ENCODE assay signal across 22 mouse cellular contexts in genomic region chr4:141672325-141672724, GRCm38 (mm10). TPM values are rescaled to one million over a fixed set of nuclear protein-coding genes. Genes with fewer than 3 reads are reported as not detected.
DNase-seq lines count a peak whose midpoint lies in the region; ATAC-seq and TF ChIP-seq lines count a peak whose summit lies in the region.
"Had no signal": no experiment of that assay in that cellular context is flagged by ENCODE, and none has a peak within 500 bp of the region (broad histone marks: within the 10 kb centered on the region; RNA-seq: fewer than 3 reads in every experiment).

No protein-coding gene starts in this region.

- intact Hi-C loops in left cerebral cortex, adult 2 months (cut with DNase I) = no loop called here

- H3K36me3 ChIP-seq in intestine, embryonic 16.5 days (ENCODE audit: control insufficient read depth, insufficient read depth, low read length) = no peaks in the 10 kb centered on the region
- H3K36me3 ChIP-seq in intestine, postnatal 0 days (ENCODE audit: control insufficient read depth, insufficient read depth) = no peaks in the 10 kb centered on the region
- H3K36me3 ChIP-seq in lung, embryonic 14.5 days (ENCODE audit: insufficient read depth) = no peaks in the 10 kb centered on the region
- peaks cover 0 to 4% of the 10 kb centered on the region in 2 experiments; a peak in 1 of 4 replicates for H3K36me3 ChIP-seq in MEL (ENCODE audit: control insufficient read depth in 1 of 2, insufficient read depth in 2 of 2, low read length in 2 of 2)
- H3K36me3 ChIP-seq: embryonic facial prominence, embryonic 13.5 days; hindbrain, embryonic 10.5 days had no signal

- TF ChIP-seq CTCF in intestine, postnatal 0 days (IDR thresholded peaks at IDR 0.05; ENCODE audit: low read depth) = no peak
- no peak for TF ChIP-seq CTCF in lung, embryonic 14.5 days (IDR thresholded peaks at IDR 0.05; ENCODE audit: low read depth)
- no peak for TF ChIP-seq CTCF in MEL (IDR thresholded peaks at IDR 0.05 in 2 of 3, conservative IDR thresholded peaks at IDR 0.05 in 1 of 3; ENCODE audit: control insufficient read depth in 1 of 3, insufficient read depth in 1 of 3, low read depth in 2 of 3, low read length in 3 of 3, poor library complexity in 1 of 3, severe bottlenecking in 1 of 3)
- no peak for TF ChIP-seq CTCF in left cerebral cortex, adult 2 months (IDR thresholded peaks at IDR 0.05)

- peak; percentile 36 for DNase-seq in lung, embryonic 14.5 days
- no peak for DNase-seq in lung, adult 18-20 months
- DNase-seq in MEL (ENCODE audit: low read depth, low spot score) = no peak
- DNase-seq in lung, postnatal 14 days = no peak
- DNase-seq in left cerebral cortex, adult 2 months (ENCODE audit: extremely low spot score in 1 of 2, low spot score in 2 of 2) = no peak
- DNase-seq: adrenal gland, postnatal 10 days; cerebellum, postnatal 10 days; gastrocnemius, postnatal 25 days; thymus, postnatal 25 days had no signal

- no peaks in the 10 kb centered on the region for H3K79me2 ChIP-seq in MEL (ENCODE audit: control insufficient read depth, insufficient read depth, low read length, poor library complexity)

- no peak overlapping the region for H3K27ac ChIP-seq in intestine, embryonic 16.5 days (ENCODE audit: low read length)
- H3K27ac ChIP-seq in intestine, postnatal 0 days (ENCODE audit: low read depth, low read length) = no peak overlapping the region
- H3K27ac ChIP-seq in lung, embryonic 14.5 days (ENCODE audit: low read depth) = no peak overlapping the region
- H3K27ac ChIP-seq in MEL (ENCODE audit: control insufficient read depth, low read depth, low read length) = no peak overlapping the region
- no peak overlapping the region for H3K27ac ChIP-seq in left cerebral cortex, adult 2 months
- H3K27ac ChIP-seq: embryonic facial prominence, embryonic 13.5 days; hindbrain, embryonic 10.5 days; limb, embryonic 13.5 days; liver, embryonic 14.5 days had no signal

- H3K27me3 ChIP-seq in intestine, embryonic 16.5 days (replicated peaks; ENCODE audit: control insufficient read depth, insufficient read depth, low read length) = no peaks in the 10 kb centered on the region
- H3K27me3 ChIP-seq in intestine, postnatal 0 days (replicated peaks; ENCODE audit: control insufficient read depth, insufficient read depth, low read length) = no peaks in the 10 kb centered on the region
- no peaks in the 10 kb centered on the region for H3K27me3 ChIP-seq in lung, embryonic 14.5 days (ENCODE audit: insufficient read depth, low read length)
- no peaks in the 10 kb centered on the region for H3K27me3 ChIP-seq in MEL (ENCODE audit: control insufficient read depth in 1 of 2, insufficient read depth in 2 of 2, low read length in 2 of 2)
- H3K27me3 ChIP-seq: embryonic facial prominence, embryonic 13.5 days; limb, embryonic 13.5 days had no signal

- TF ChIP-seq RAD21 in MEL (IDR thresholded peaks at IDR 0.05; ENCODE audit: low read depth, low read length) = no peak

- H3K9ac ChIP-seq in intestine, embryonic 16.5 days (ENCODE audit: low read depth, low read length) = peak overlapping the region; percentile 6; the same call in 1 of the 2 replicates
- no peak overlapping the region for H3K9ac ChIP-seq in intestine, postnatal 0 days (ENCODE audit: low read depth, low read length)
- H3K9ac ChIP-seq in lung, embryonic 14.5 days = no peak overlapping the region
- H3K9ac ChIP-seq in MEL (ENCODE audit: control insufficient read depth, low read depth, low read length, poor library complexity, severe bottlenecking) = no peak overlapping the region
- H3K9ac ChIP-seq: embryonic facial prominence, embryonic 13.5 days; limb, embryonic 13.5 days; liver, embryonic 14.5 days had no signal

- no peak for TF ChIP-seq EP300 in MEL (IDR thresholded peaks at IDR 0.05; ENCODE audit: low read depth in 1 of 2, low read length in 2 of 2)

- H3K4me1 ChIP-seq in intestine, embryonic 16.5 days (ENCODE audit: control insufficient read depth, insufficient read depth, low read length) = no peaks in the 10 kb centered on the region
- no peaks in the 10 kb centered on the region for H3K4me1 ChIP-seq in intestine, postnatal 0 days (replicated peaks; ENCODE audit: control insufficient read depth, insufficient read depth, low read length)
- no peaks in the 10 kb centered on the region for H3K4me1 ChIP-seq in lung, embryonic 14.5 days (ENCODE audit: insufficient read depth)
- H3K4me1 ChIP-seq in MEL (ENCODE audit: control insufficient read depth in 1 of 2, insufficient read depth in 2 of 2, low read length in 2 of 2) = peaks cover 3 to 4% of the 10 kb centered on the region in 2 experiments; a peak in 2 of 4 replicates
- H3K4me1 ChIP-seq: hindbrain, embryonic 10.5 days had no signal

- no peak overlapping the region for H3K4me2 ChIP-seq in intestine, embryonic 16.5 days (ENCODE audit: low read depth, low read length)
- no peak overlapping the region for H3K4me2 ChIP-seq in intestine, postnatal 0 days (replicated peaks; ENCODE audit: low read depth)
- H3K4me2 ChIP-seq in lung, embryonic 14.5 days = no peak overlapping the region
- H3K4me2 ChIP-seq: embryonic facial prominence, embryonic 13.5 days; limb, embryonic 13.5 days had no signal

- H3K9me3 ChIP-seq in intestine, embryonic 16.5 days (ENCODE audit: control insufficient read depth, low read length) = no peaks in the 10 kb centered on the region
- H3K9me3 ChIP-seq in intestine, postnatal 0 days (ENCODE audit: control insufficient read depth) = no peaks in the 10 kb centered on the region
- no peaks in the 10 kb centered on the region for H3K9me3 ChIP-seq in lung, embryonic 14.5 days (ENCODE audit: low read depth, low read length)
- no peaks in the 10 kb centered on the region for H3K9me3 ChIP-seq in MEL (replicated peaks; ENCODE audit: insufficient read depth, low read length)
- H3K9me3 ChIP-seq: embryonic facial prominence, embryonic 13.5 days; hindbrain, embryonic 10.5 days; limb, embryonic 13.5 days had no signal

- WGBS in intestine, embryonic 16.5 days = 73% methylated on average over 13 of the region's 13 CpGs
- 70% methylated on average over 13 of the region's 13 CpGs for WGBS in intestine, postnatal 0 days
- 72% methylated on average over 13 of the region's 13 CpGs for WGBS in lung, embryonic 14.5 days

- TF ChIP-seq POLR2A in MEL (IDR thresholded peaks at IDR 0.05; ENCODE audit: control insufficient read depth in 1 of 2, insufficient read depth in 1 of 2, low read depth in 1 of 2, low read length in 2 of 2, poor library complexity in 1 of 2) = no peak

- H3K4me3 ChIP-seq in intestine, embryonic 16.5 days (ENCODE audit: low read length) = no peak overlapping the region
- H3K4me3 ChIP-seq in intestine, postnatal 0 days (ENCODE audit: low read depth, low read length) = no peak overlapping the region
- no peak overlapping the region for H3K4me3 ChIP-seq in lung, embryonic 14.5 days (ENCODE audit: low read depth, low read length)
- H3K4me3 ChIP-seq in MEL (ENCODE audit: control insufficient read depth in 1 of 2, insufficient read depth in 1 of 2, low read depth in 2 of 2, low read length in 2 of 2) = no peak overlapping the region
- H3K4me3 ChIP-seq in left cerebral cortex, adult 2 months = no peak overlapping the region
- H3K4me3 ChIP-seq: embryonic facial prominence, embryonic 13.5 days; hindbrain, embryonic 10.5 days; limb, embryonic 13.5 days had no signal

- no peak for ATAC-seq in intestine, embryonic 16.5 days
- ATAC-seq in intestine, postnatal 0 days = no peak
- no peak for ATAC-seq in lung, embryonic 14.5 days (ENCODE audit: insufficient read depth)
- 0 out of 2 replicates have a peak, but pooled peaks have one; percentile 24 for ATAC-seq in megakaryocyte-erythroid progenitor cell, adult 5-6 weeks (replicated peaks; ENCODE audit: low FRiP score, low TSS enrichment, poor library complexity, severe bottlenecking)
- ATAC-seq: activated CD4-positive, CD25-positive, alpha-beta regulatory T cell, adult 4 months; CD4-positive, CD25-positive, alpha-beta regulatory T cell, adult 4 months; forebrain, embryonic 14.5 days; lung, postnatal 0 days had no signal

RNA-seq across cellular contexts. Expression of gene Plekhm2, which starts 7.6 kb away (rescaled TPM):
- polyA plus RNA-seq in intestine, embryonic 16.5 days (2015; fragmentation: Nextera tagmentation; extraction: Ambion mirVana) = 5.5 and 5.9 TPM in 2 replicates
- 3.1 and 6.0 TPM in 2 replicates for polyA plus RNA-seq in intestine, postnatal 0 days (2015; fragmentation: Nextera tagmentation; extraction: Ambion mirVana)
- polyA plus RNA-seq in lung, embryonic 14.5 days (2014; fragmentation: Nextera tagmentation; extraction: Ambion mirVana) = 5.1 and 5.4 TPM in 2 replicates
- total RNA-seq in MEL (2012; rRNA removed) = 4.8 and 6.5 TPM in 2 replicates
- polyA plus RNA-seq in MEL (2012; ENCODE audit: insufficient read depth in 1 of 2, insufficient read length in 2 of 2, low read depth in 1 of 2, low replicate concordance in 2 of 2, missing spikeins in 1 of 2) = 10 to 100 TPM in 1 of 2 experiments, not detected in 1; 15.4 TPM
- total RNA-seq in megakaryocyte-erythroid progenitor cell, adult 5-6 weeks (2014; fragmentation: Nextera tagmentation) = 7.7 and 16.9 TPM in 2 replicates
- 4.9 and 22.4 TPM in 2 replicates for total RNA-seq in megakaryocyte-erythroid progenitor cell, adult 5-6 weeks (2017)
- total RNA-seq in left cerebral cortex, adult 2 months (2021) = 10 to 100 TPM; 90.1 to 94.2 TPM

RNA-seq across cellular contexts. Expression of gene Rsc1a1, which starts 13.1 kb away (rescaled TPM):
- not detected in 2 replicates for polyA plus RNA-seq in intestine, embryonic 16.5 days (2015; fragmentation: Nextera tagmentation; extraction: Ambion mirVana)
- not detected in 2 replicates for polyA plus RNA-seq in intestine, postnatal 0 days (2015; fragmentation: Nextera tagmentation; extraction: Ambion mirVana)
- 0.38 and 3.2 TPM in 2 replicates for polyA plus RNA-seq in lung, embryonic 14.5 days (2014; fragmentation: Nextera tagmentation; extraction: Ambion mirVana)
- 7.7 and 8.8 TPM in 2 replicates for total RNA-seq in MEL (2012; rRNA removed)
- polyA plus RNA-seq in MEL (2012; ENCODE audit: insufficient read depth in 1 of 2, insufficient read length in 2 of 2, low read depth in 1 of 2, low replicate concordance in 2 of 2, missing spikeins in 1 of 2) = not detected
- 19.1 and 23.4 TPM in 2 replicates for total RNA-seq in megakaryocyte-erythroid progenitor cell, adult 5-6 weeks (2014; fragmentation: Nextera tagmentation)
- total RNA-seq in megakaryocyte-erythroid progenitor cell, adult 5-6 weeks (2017) = 17.1 and 26.1 TPM in 2 replicates
- total RNA-seq in left cerebral cortex, adult 2 months (2021) = 1 to 10 TPM; 1.1 to 1.2 TPM
- polyA plus RNA-seq: activated CD4-positive, CD25-positive, alpha-beta regulatory T cell, adult 4 months; CD4-positive, CD25-positive, alpha-beta regulatory T cell, adult 4 months; embryonic facial prominence, embryonic 13.5 days; heart, embryonic 16.5 days; lung, postnatal 0 days; stomach, embryonic 16.5 days had no signal

RNA-seq across cellular contexts. Expression of gene Slc25a34, which starts 48.7 kb away (rescaled TPM):
- 7.4 and 10.5 TPM in 2 replicates for polyA plus RNA-seq in intestine, embryonic 16.5 days (2015; fragmentation: Nextera tagmentation; extraction: Ambion mirVana)
- 23.8 and 25.7 TPM in 2 replicates for polyA plus RNA-seq in intestine, postnatal 0 days (2015; fragmentation: Nextera tagmentation; extraction: Ambion mirVana)
- polyA plus RNA-seq in lung, embryonic 14.5 days (2014; fragmentation: Nextera tagmentation; extraction: Ambion mirVana) = not detected in 2 replicates
- not detected in 2 replicates for total RNA-seq in MEL (2012; rRNA removed)
- polyA plus RNA-seq in MEL (2012; ENCODE audit: insufficient read depth in 1 of 2, insufficient read length in 2 of 2, low read depth in 1 of 2, low replicate concordance in 2 of 2, missing spikeins in 1 of 2) = under 1 TPM in 1 of 2 experiments, not detected in 1; 0.10 TPM
- total RNA-seq in megakaryocyte-erythroid progenitor cell, adult 5-6 weeks (2014; fragmentation: Nextera tagmentation) = not detected in 2 replicates
- 0.65 TPM in 1 of 2 replicates, not detected in the other for total RNA-seq in megakaryocyte-erythroid progenitor cell, adult 5-6 weeks (2017)
- total RNA-seq in left cerebral cortex, adult 2 months (2021) = 1 to 10 TPM; 3.2 TPM
- polyA plus RNA-seq: activated CD4-positive, CD25-positive, alpha-beta regulatory T cell, adult 4 months; CD4-positive, CD25-positive, alpha-beta regulatory T cell, adult 4 months; embryonic facial prominence, embryonic 13.5 days; forebrain, embryonic 14.5 days; limb, embryonic 13.5 days had no signal

RNA-seq across cellular contexts. Expression of gene Ddi2, which starts 50.9 kb away (rescaled TPM):
- polyA plus RNA-seq in intestine, embryonic 16.5 days (2015; fragmentation: Nextera tagmentation; extraction: Ambion mirVana) = 16.5 and 17.2 TPM in 2 replicates
- polyA plus RNA-seq in intestine, postnatal 0 days (2015; fragmentation: Nextera tagmentation; extraction: Ambion mirVana) = 15.9 and 16.7 TPM in 2 replicates
- polyA plus RNA-seq in lung, embryonic 14.5 days (2014; fragmentation: Nextera tagmentation; extraction: Ambion mirVana) = 19.8 and 21.5 TPM in 2 replicates
- 37.6 and 40.7 TPM in 2 replicates for total RNA-seq in MEL (2012; rRNA removed)
- polyA plus RNA-seq in MEL (2012; ENCODE audit: insufficient read depth in 1 of 2, insufficient read length in 2 of 2, low read depth in 1 of 2, low replicate concordance in 2 of 2, missing spikeins in 1 of 2) = 10 to 100 TPM in 1 of 2 experiments, not detected in 1; 42.8 TPM
- 31.1 and 50.4 TPM in 2 replicates for total RNA-seq in megakaryocyte-erythroid progenitor cell, adult 5-6 weeks (2014; fragmentation: Nextera tagmentation)
- total RNA-seq in megakaryocyte-erythroid progenitor cell, adult 5-6 weeks (2017) = 24.8 and 43.8 TPM in 2 replicates
- total RNA-seq in left cerebral cortex, adult 2 months (2021) = 10 to 100 TPM; 47.8 to 48.5 TPM

RNA-seq across cellular contexts. Expression of gene Tmem82, which starts 53.9 kb away (rescaled TPM):
- polyA plus RNA-seq in intestine, embryonic 16.5 days (2015; fragmentation: Nextera tagmentation; extraction: Ambion mirVana) = 31.7 and 36.4 TPM in 2 replicates
- polyA plus RNA-seq in intestine, postnatal 0 days (2015; fragmentation: Nextera tagmentation; extraction: Ambion mirVana) = 42.0 and 45.7 TPM in 2 replicates
- 0.38 and 0.50 TPM in 2 replicates for polyA plus RNA-seq in lung, embryonic 14.5 days (2014; fragmentation: Nextera tagmentation; extraction: Ambion mirVana)
- total RNA-seq in MEL (2012; rRNA removed) = not detected in 2 replicates
- polyA plus RNA-seq in MEL (2012; ENCODE audit: insufficient read depth in 1 of 2, insufficient read length in 2 of 2, low read depth in 1 of 2, low replicate concordance in 2 of 2, missing spikeins in 1 of 2) = under 1 TPM in 1 of 2 experiments, not detected in 1; 0.21 TPM
- 0.37 TPM in 1 of 2 replicates, not detected in the other for total RNA-seq in megakaryocyte-erythroid progenitor cell, adult 5-6 weeks (2014; fragmentation: Nextera tagmentation)
- total RNA-seq in megakaryocyte-erythroid progenitor cell, adult 5-6 weeks (2017) = 0.52 and 0.57 TPM in 2 replicates
- total RNA-seq in left cerebral cortex, adult 2 months (2021) = 1 to 10 TPM in 1 of 2 experiments, under 1 TPM in 1; 0.30 to 1.1 TPM
- polyA plus RNA-seq: CD4-positive, CD25-positive, alpha-beta regulatory T cell, adult 4 months; forebrain, embryonic 14.5 days had no signal
